ENCODE assay signal across 36 mouse cellular contexts in genomic region chr10:96172964-96173363, GRCm38 (mm10). TPM values are rescaled to one million over a fixed set of nuclear protein-coding genes. Genes with fewer than 3 reads are reported as not detected.
A peak's percentile ranks its signal among the peaks of the same experiment; 100 is the strongest.
DNase-seq lines count a peak whose midpoint lies in the region; ATAC-seq and TF ChIP-seq lines count a peak whose summit lies in the region.
"Had no signal": no experiment of that assay in that cellular context is flagged by ENCODE, and none has a peak within 500 bp of the region (broad histone marks: within the 10 kb centered on the region; RNA-seq: fewer than 3 reads in every experiment).

No protein-coding gene starts in this region.

- no peak for ATAC-seq in kidney, postnatal 0 days (replicated peaks; ENCODE audit: low FRiP score, low read depth)
- ATAC-seq: forebrain, embryonic 13.5 days; inflammation-experienced regulatory T-cells, adult 6 months had no signal

- no peak overlapping the region for H3K4me3 ChIP-seq in kidney, postnatal 0 days (replicated peaks; ENCODE audit: low read depth, low read length)
- H3K4me3 ChIP-seq in bone marrow macrophage, adult 2 months (ENCODE audit: insufficient read depth, low read length), result no peak overlapping the region
- no peak overlapping the region for H3K4me3 ChIP-seq in macrophage (ENCODE audit: inconsistent target)
- H3K4me3 ChIP-seq in heart, embryonic 10.5 days, result no peak overlapping the region
- no peak overlapping the region for H3K4me3 ChIP-seq in limb, embryonic 10.5 days
- H3K4me3 ChIP-seq: forebrain, embryonic 13.5 days; heart, adult 2 months; heart, embryonic 15.5 days; liver, embryonic 13.5 days; lung, embryonic 15.5 days; megakaryocyte, embryonic 14.5 days; stomach, embryonic 15.5 days had no signal

- DNase-seq in kidney, postnatal 0 days (ENCODE audit: low spot score), result peak; percentile 49
- no peak for DNase-seq in kidney, postnatal 25 days
- peak; percentile 28 for DNase-seq in 416B (ENCODE audit: low read depth)
- no peak for DNase-seq in adrenal gland, postnatal 25 days
- no peak for DNase-seq in heart, embryonic 10.5 days (ENCODE audit: low spot score)
- no peak for DNase-seq in limb, embryonic 10.5 days (ENCODE audit: low spot score)
- DNase-seq: adrenal gland, adult 8-10 months; cerebellum, adult 11 months; cerebellum, adult 9-11 months; gastrocnemius, postnatal 14 days; heart, adult 2 months; heart, postnatal 4 days; kidney, adult 18-20 months; liver, embryonic 13.5 days; right cerebral cortex, adult 18-20 months; right cerebral cortex, postnatal 4 days; thymus, postnatal 36 days had no signal

- no peak overlapping the region for H3K4me2 ChIP-seq in kidney, postnatal 0 days (ENCODE audit: low read length)
- H3K4me2 ChIP-seq: forebrain, embryonic 13.5 days; heart, embryonic 15.5 days; hindbrain, embryonic 14.5 days; liver, embryonic 13.5 days; lung, embryonic 15.5 days; stomach, embryonic 15.5 days had no signal

- no peak for TF ChIP-seq CTCF in kidney, postnatal 0 days (IDR thresholded peaks at IDR 0.05; ENCODE audit: low read depth)
- no peak for TF ChIP-seq CTCF in bone marrow macrophage, adult 2 months (IDR thresholded peaks at IDR 0.05; ENCODE audit: low read depth, low read length)

- H3K9me3 ChIP-seq in kidney, postnatal 0 days (replicated peaks; ENCODE audit: low read length), result no peaks in the 10 kb centered on the region
- H3K9me3 ChIP-seq in heart, embryonic 10.5 days, result no peaks in the 10 kb centered on the region
- no peaks in the 10 kb centered on the region for H3K9me3 ChIP-seq in limb, embryonic 10.5 days (replicated peaks)
- H3K9me3 ChIP-seq: forebrain, embryonic 13.5 days; heart, embryonic 15.5 days; liver, embryonic 13.5 days; lung, embryonic 15.5 days; stomach, embryonic 15.5 days had no signal

- H3K79me2 ChIP-seq in macrophage (ENCODE audit: inconsistent target), result no peaks in the 10 kb centered on the region

- H3K36me3 ChIP-seq in kidney, postnatal 0 days (ENCODE audit: insufficient read depth, low read length), result no peaks in the 10 kb centered on the region
- H3K36me3 ChIP-seq in macrophage (ENCODE audit: inconsistent target), result no peaks in the 10 kb centered on the region
- no peaks in the 10 kb centered on the region for H3K36me3 ChIP-seq in heart, embryonic 10.5 days
- H3K36me3 ChIP-seq in limb, embryonic 10.5 days, result no peaks in the 10 kb centered on the region
- H3K36me3 ChIP-seq: heart, embryonic 15.5 days; liver, embryonic 13.5 days; lung, embryonic 15.5 days; stomach, embryonic 15.5 days had no signal

- H3K27me3 ChIP-seq in kidney, postnatal 0 days (ENCODE audit: insufficient read depth, low read length), result no peaks in the 10 kb centered on the region
- no peaks in the 10 kb centered on the region for H3K27me3 ChIP-seq in heart, embryonic 10.5 days (ENCODE audit: insufficient read depth, poor library complexity, severe bottlenecking)
- H3K27me3 ChIP-seq in limb, embryonic 10.5 days (ENCODE audit: low read depth, poor library complexity, severe bottlenecking), result no peaks in the 10 kb centered on the region
- H3K27me3 ChIP-seq: forebrain, embryonic 13.5 days; heart, embryonic 15.5 days; liver, embryonic 13.5 days; lung, embryonic 15.5 days; megakaryocyte, embryonic 14.5 days; stomach, embryonic 15.5 days had no signal

- 56% methylated on average over 4 of the region's 4 CpGs for WGBS in kidney, postnatal 0 days
- 2% methylated on average over 4 of the region's 4 CpGs for WGBS in macrophage (ENCODE audit: missing documents)
- WGBS in heart, embryonic 10.5 days, result 77% methylated on average over 4 of the region's 4 CpGs
- 87% methylated on average over 4 of the region's 4 CpGs for WGBS in limb, embryonic 10.5 days

- no peak overlapping the region for H3K9ac ChIP-seq in kidney, postnatal 0 days (ENCODE audit: low read depth, low read length)
- H3K9ac ChIP-seq: forebrain, embryonic 13.5 days; heart, embryonic 15.5 days; hindbrain, embryonic 14.5 days; liver, embryonic 13.5 days; lung, embryonic 15.5 days; stomach, embryonic 15.5 days had no signal

- no peak overlapping the region for H3K27ac ChIP-seq in kidney, postnatal 0 days
- H3K27ac ChIP-seq in bone marrow macrophage, adult 2 months (ENCODE audit: insufficient read depth, low read depth, low read length), result peak overlapping the region; percentile 94
- H3K27ac ChIP-seq in macrophage, result peak overlapping the region; percentile 81
- H3K27ac ChIP-seq in heart, embryonic 10.5 days, result no peak overlapping the region
- no peak overlapping the region for H3K27ac ChIP-seq in limb, embryonic 10.5 days
- H3K27ac ChIP-seq: forebrain, embryonic 13.5 days; heart, adult 2 months; heart, embryonic 15.5 days; hindbrain, embryonic 14.5 days; liver, embryonic 13.5 days; lung, embryonic 15.5 days; stomach, embryonic 15.5 days had no signal

- no peaks in the 10 kb centered on the region for H3K4me1 ChIP-seq in kidney, postnatal 0 days (replicated peaks; ENCODE audit: insufficient read depth, low read length)
- H3K4me1 ChIP-seq in bone marrow macrophage, adult 2 months (ENCODE audit: control insufficient read depth, insufficient read depth, low read length), result peaks cover 28% of the 10 kb centered on the region
- H3K4me1 ChIP-seq in heart, embryonic 10.5 days, result no peaks in the 10 kb centered on the region
- H3K4me1 ChIP-seq in limb, embryonic 10.5 days, result peaks cover 3% of the 10 kb centered on the region; the same call in 1 of the 2 replicates
- H3K4me1 ChIP-seq: forebrain, embryonic 13.5 days; heart, embryonic 15.5 days; liver, embryonic 13.5 days; lung, embryonic 15.5 days; stomach, embryonic 15.5 days had no signal

- no peak for TF ChIP-seq POLR2A in bone marrow macrophage, adult 2 months (IDR thresholded peaks at IDR 0.05; ENCODE audit: borderline replicate concordance, low read depth, low read length)

RNA-seq across cellular contexts. Expression of gene Gm5426, which starts 36.6 kb away (rescaled TPM):
- polyA plus RNA-seq in kidney, postnatal 0 days (2015; fragmentation: Nextera tagmentation; extraction: Ambion mirVana), result not detected in 2 replicates
- polyA plus RNA-seq in bone marrow macrophage, adult 2 months (2012; ENCODE audit: insufficient read depth, insufficient read length, missing spikeins), result not detected in 2 replicates
- not detected for total RNA-seq in macrophage (2018; cell fraction: chromatin; rRNA removed)
- total RNA-seq in macrophage (2018; cell fraction: cytosol; rRNA removed), result not detected
- total RNA-seq in macrophage (2018; cell fraction: nucleus; rRNA removed), result 1 to 10 TPM in 1 of 26 experiments, not detected in 25; 7.3 TPM
- not detected in 3 replicates for polyA plus RNA-seq in macrophage (2018)
- not detected in 2 replicates for total RNA-seq in adrenal gland, postnatal 25 days (2021)
- polyA plus RNA-seq in heart, embryonic 10.5 days (2016; fragmentation: Nextera tagmentation; extraction: Ambion mirVana), result not detected in 2 replicates
- not detected in 2 replicates for polyA plus RNA-seq in limb, embryonic 10.5 days (2016; fragmentation: Nextera tagmentation; extraction: Ambion mirVana)
- total RNA-seq: adrenal gland, adult 8-10 months; ES-E14; gastrocnemius, postnatal 14 days; heart, adult 2 months; heart, postnatal 4 days; layer of hippocampus, adult 18-20 months; layer of hippocampus, postnatal 25 days had no signal
- polyA plus RNA-seq: cortical plate, adult 2 months; embryonic facial prominence, embryonic 11.5 days; forebrain, embryonic 13.5 days; frontal cortex, adult 2 months; heart, adult 2 months; heart, embryonic 15.5 days; hindbrain, embryonic 14.5 days; kidney, embryonic 16.5 days; limb, embryonic 11.5 days; liver, embryonic 13.5 days; lung, embryonic 15.5 days; midbrain, embryonic 14.5 days; neural tube, embryonic 14.5 days; stomach, embryonic 15.5 days had no signal

Comparison
In these comparisons a context has a peak if more than half of its experiments do, and no peak if none do; other contexts are left out.
1. DNase-seq: peak in kidney, postnatal 0 days (single experiment) and 416B (single experiment); none in kidney, postnatal 25 days (0 of 2), adrenal gland, postnatal 25 days (single experiment), heart, embryonic 10.5 days (single experiment) and limb, embryonic 10.5 days (single experiment).
2. H3K27ac ChIP-seq: peak in bone marrow macrophage, adult 2 months (single experiment) and macrophage (single experiment); none in kidney, postnatal 0 days (single experiment), heart, embryonic 10.5 days (single experiment) and limb, embryonic 10.5 days (single experiment).